Mouse (Mus musculus) ES-E14 (cell line): ENCODE data around the gene Gfer.

Experiments
- CHD2 ChIP-seq: IDR thresholded peaks from 2 replicates; pipeline ENCODE4 v1.6.1; 2014; ENCODE audit warnings: mild to moderate bottlenecking, low read depth, low read length, inconsistent platforms
- ZC3H11A ChIP-seq: IDR thresholded peaks from 2 replicates; pipeline ENCODE4 v1.6.1; 2012; ENCODE audit warnings: low read depth, mild to moderate bottlenecking, inconsistent platforms, low read length, borderline replicate concordance
- ZNF384 ChIP-seq: IDR thresholded peaks from 2 replicates; pipeline ENCODE4 v1.6.1; 2012; ENCODE audit warnings: low read depth, low read length, inconsistent platforms

GRCm38 (mm10) chr17:24644875-24645721, 50.9 kb downstream of the Gfer start:
- TF ChIP-seq ZNF384 (no peak), CHD2 (no peak), ZC3H11A (no peak)
